Mouse (Mus musculus) stomach, embryonic 16.5 days (tissue): ENCODE measurements around the gene Unkl. TPM values are rescaled to one million over a fixed set of nuclear protein-coding genes. Genes with fewer than 3 reads are reported as not detected.
A peak's percentile ranks its signal among the peaks of the same experiment; 100 is the strongest.

Experiments
- ATAC-seq: fragments of 200-750 bp; cut with Nextera tagmentation; 2 replicates; pipeline ENCODE4 v1.8.0; 2017; ENCODE audit warnings: moderate number of reproducible peaks, moderate TSS enrichment; ENCODE audit not compliant: insufficient read depth, low FRiP score
- H3K27ac ChIP-seq: fragments of 300-500 bp; sonication (generic); 2 replicates; pipeline ENCODE4 v1.5.1; 2014; ENCODE audit warnings: low read length
- H3K27me3 ChIP-seq: fragments of 300-500 bp; sonication (generic); 2 replicates; pipeline ENCODE4 v1.6.1; 2014; ENCODE audit warnings: low read length, control low read depth, mixed read lengths; ENCODE audit not compliant: control insufficient read depth, insufficient read depth
- H3K36me3 ChIP-seq: fragments of 300-500 bp; sonication (generic); 2 replicates; pipeline ENCODE4 v1.6.1; 2014; ENCODE audit warnings: low read length; ENCODE audit not compliant: control insufficient read depth, insufficient read depth
- H3K4me1 ChIP-seq: fragments of 300-500 bp; sonication (generic); 2 replicates; pipeline ENCODE4 v1.6.1; 2014; ENCODE audit warnings: low read length, control low read depth, mixed read lengths; ENCODE audit not compliant: control insufficient read depth, insufficient read depth
- H3K4me2 ChIP-seq: fragments of 300-500 bp; sonication (generic); 2 replicates; pipeline ENCODE4 v1.6.1; 2014; ENCODE audit warnings: low read depth, low read length, mixed read lengths
- H3K4me3 ChIP-seq: fragments of 300-500 bp; sonication (generic); replicated peaks from 2 replicates; pipeline ENCODE4 v1.5.1; 2014; ENCODE audit warnings: mild to moderate bottlenecking, low read length
- H3K9ac ChIP-seq: fragments of 300-500 bp; sonication (generic); 2 replicates; pipeline ENCODE4 v1.6.1; 2014; ENCODE audit warnings: low read length
- H3K9me3 ChIP-seq: fragments of 300-500 bp; sonication (generic); replicated peaks from 2 replicates; pipeline ENCODE4 v1.6.1; 2016; ENCODE audit warnings: low read length, control low read depth; ENCODE audit not compliant: control insufficient read depth
- WGBS: fragments of 180-500 bp; shearing (Covaris S2); extraction: QIAGEN DNeasy Blood & Tissue Kit; methylation state at CpG from one replicate; pipeline ENCODE4 v1.1.7; 2014; 5-methylcytosine and 5-hydroxymethylcytosine counted together
- polyA plus RNA-seq: library from polyadenylated mRNA; unstranded; fragments of >200 nt; fragmentation: Nextera tagmentation; extraction: Ambion mirVana; gene quantifications from 2 replicates; pipeline ENCODE4 v1.2.1, GENCODE M21; 2015

Gene Unkl
- polyA plus RNA-seq, 1 experiment from 2014 or later = 6.9 TPM

GRCm38 (mm10) chr17:25175411-25175810 lies 12.8 kb upstream of the Unkl start, which contains the start of gene Gm38655:
TSS of gene Gm38655 (minus strand) at chr17:25175471.
- no peaks in the 10 kb centered on the region for H3K4me1 ChIP-seq
- H3K9me3 ChIP-seq = no peaks in the 10 kb centered on the region
- peak; percentile 89 for ATAC-seq
- H3K4me3 ChIP-seq = 0 out of 2 replicates have a peak within 1 kb of the TSS, but pooled peaks have one; percentile 6
- H3K9ac ChIP-seq = no peak within 1 kb of the TSS
- H3K36me3 ChIP-seq = no peaks in the 10 kb centered on the region
- H3K27ac ChIP-seq = peak within 1 kb of the TSS; percentile 60; the same call in 1 of the 2 replicates
- no peaks in the 10 kb centered on the region for H3K27me3 ChIP-seq
- WGBS = 52% methylated on average over 9 of the region's 9 CpGs
- H3K4me2 ChIP-seq = peak within 1 kb of the TSS; percentile 28

GRCm38 (mm10) chr17:25183232-25183631 lies 5.0 kb upstream of the Unkl start:
- ATAC-seq = no peak
- Histone ChIP-seq H3K27me3 (no peaks in the 10 kb centered on the region), H3K9me3 (no peaks in the 10 kb centered on the region), H3K4me1 (peaks cover 17% of the 10 kb centered on the region), H3K36me3 (no peaks in the 10 kb centered on the region), H3K4me2 (peak overlapping the region; percentile 85; the same call in 1 of the 2 replicates), H3K27ac (no peak overlapping the region), H3K4me3 (peak overlapping the region; percentile 86), H3K9ac (peak overlapping the region; percentile 79)

- Histone ChIP-seq H3K27me3 (no peaks in the 10 kb centered on the region), H3K4me2 (peak within 1 kb of the TSS; percentile 96), H3K4me1 (peaks cover 18% of the 10 kb centered on the region), H3K36me3 (no peaks in the 10 kb centered on the region), H3K27ac (peak within 1 kb of the TSS; percentile 88), H3K9me3 (no peaks in the 10 kb centered on the region), H3K9ac (peak within 1 kb of the TSS; percentile 79), H3K4me3 (peak within 1 kb of the TSS; percentile 86)
- WGBS = under 1% methylated on average over 50 of the region's 50 CpGs
- ATAC-seq = peak; percentile 88
Measured at GRCm38 (mm10) chr17:25184129-25184691, 4.0 kb upstream of the Unkl start, which contains the start of gene BC003965. TSS of gene BC003965 (plus strand) at chr17:25184554.

- peak; percentile 2; the same call in 1 of the 2 replicates for ATAC-seq
- H3K4me2 ChIP-seq = peak overlapping the region; percentile 96
- 6% methylated on average over 17 of the region's 17 CpGs for WGBS
Measured at GRCm38 (mm10) chr17:25184961-25185360, 3.2 kb upstream of the Unkl start.

GRCm38 (mm10) chr17:25187784-25188149 lies 430 bp upstream of the Unkl start:
- peak overlapping the region; percentile 97 for H3K9ac ChIP-seq
- 8% methylated on average over 11 of the region's 11 CpGs for WGBS
- H3K36me3 ChIP-seq = no peaks in the 10 kb centered on the region
- no peak for ATAC-seq
- H3K4me3 ChIP-seq = peak overlapping the region; percentile 96
- peak overlapping the region; percentile 77 for H3K27ac ChIP-seq
- peak overlapping the region; percentile 93 for H3K4me2 ChIP-seq
- no peaks in the 10 kb centered on the region for H3K27me3 ChIP-seq
- H3K4me1 ChIP-seq = peaks cover 27% of the 10 kb centered on the region
- no peaks in the 10 kb centered on the region for H3K9me3 ChIP-seq

More at GRCm38 (mm10) chr17:25184961-25185360, 3.2 kb upstream of the Unkl start:
- Histone ChIP-seq H3K4me3 (peak overlapping the region; percentile 86), H3K36me3 (no peaks in the 10 kb centered on the region), H3K9ac (peak overlapping the region; percentile 76), H3K9me3 (no peaks in the 10 kb centered on the region), H3K27ac (peak overlapping the region; percentile 43; the same call in 1 of the 2 replicates), H3K27me3 (no peaks in the 10 kb centered on the region), H3K4me1 (peaks cover 25% of the 10 kb centered on the region)

- H3K36me3 ChIP-seq = no peaks in the 10 kb centered on the region
Measured at GRCm38 (mm10) chr17:25189091-25189490, 894 bp downstream of the Unkl start.

GRCm38 (mm10) chr17:25202401-25202800 lies 14.2 kb downstream of the Unkl start:
- H3K4me3 ChIP-seq = no peak overlapping the region
- H3K27ac ChIP-seq = no peak overlapping the region
- no peaks in the 10 kb centered on the region for H3K27me3 ChIP-seq
- H3K9me3 ChIP-seq = no peaks in the 10 kb centered on the region
- H3K4me2 ChIP-seq = no peak overlapping the region
- H3K36me3 ChIP-seq = peaks cover 23% of the 10 kb centered on the region; the same call in 1 of the 2 replicates
- no peak for ATAC-seq
- no peak overlapping the region for H3K9ac ChIP-seq
- 89% methylated on average over 4 of the region's 4 CpGs for WGBS
- no peaks in the 10 kb centered on the region for H3K4me1 ChIP-seq

More at GRCm38 (mm10) chr17:25189091-25189490, 894 bp downstream of the Unkl start:
- Histone ChIP-seq H3K4me2 (peak overlapping the region; percentile 93), H3K9ac (peak overlapping the region; percentile 97), H3K4me3 (peak overlapping the region; percentile 96), H3K9me3 (no peaks in the 10 kb centered on the region), H3K27me3 (no peaks in the 10 kb centered on the region), H3K27ac (no peak overlapping the region), H3K4me1 (peaks cover 21% of the 10 kb centered on the region)
- WGBS = 2% methylated on average over 16 of the region's 16 CpGs
- ATAC-seq = no peak

GRCm38 (mm10) chr17:25210006-25210405 lies 21.8 kb downstream of the Unkl start:
- peaks cover 36% of the 10 kb centered on the region; the same call in 1 of the 2 replicates for H3K36me3 ChIP-seq
- WGBS = 71% methylated on average over 4 of the region's 4 CpGs
- no peaks in the 10 kb centered on the region for H3K9me3 ChIP-seq

GRCm38 (mm10) chr17:25210680-25211466 lies 22.7 kb downstream of the Unkl start:
- no peak overlapping the region for H3K27ac ChIP-seq
- H3K9me3 ChIP-seq = no peaks in the 10 kb centered on the region
- no peaks in the 10 kb centered on the region for H3K27me3 ChIP-seq
- no peak overlapping the region for H3K9ac ChIP-seq
- WGBS = 80% methylated on average over 15 of the region's 15 CpGs
- no peak for ATAC-seq
- H3K4me1 ChIP-seq = no peaks in the 10 kb centered on the region
- H3K4me3 ChIP-seq = no peak overlapping the region
- peaks cover 37% of the 10 kb centered on the region; the same call in 1 of the 2 replicates for H3K36me3 ChIP-seq
- H3K4me2 ChIP-seq = no peak overlapping the region

More at GRCm38 (mm10) chr17:25210006-25210405, 21.8 kb downstream of the Unkl start:
- no peak overlapping the region for H3K27ac ChIP-seq
- H3K9ac ChIP-seq = no peak overlapping the region
- no peak overlapping the region for H3K4me3 ChIP-seq
- H3K4me2 ChIP-seq = no peak overlapping the region
- ATAC-seq = no peak
- no peaks in the 10 kb centered on the region for H3K4me1 ChIP-seq
- no peaks in the 10 kb centered on the region for H3K27me3 ChIP-seq
